Mouse (Mus musculus): ENCODE measurements at regions not wholly inside any gene's neighbourhood (a gene's known extent, or its start where the extent isn't known, plus 50 kb on each side); places are given as distances from the start of the nearest gene placed in this dataset.

DNA sequence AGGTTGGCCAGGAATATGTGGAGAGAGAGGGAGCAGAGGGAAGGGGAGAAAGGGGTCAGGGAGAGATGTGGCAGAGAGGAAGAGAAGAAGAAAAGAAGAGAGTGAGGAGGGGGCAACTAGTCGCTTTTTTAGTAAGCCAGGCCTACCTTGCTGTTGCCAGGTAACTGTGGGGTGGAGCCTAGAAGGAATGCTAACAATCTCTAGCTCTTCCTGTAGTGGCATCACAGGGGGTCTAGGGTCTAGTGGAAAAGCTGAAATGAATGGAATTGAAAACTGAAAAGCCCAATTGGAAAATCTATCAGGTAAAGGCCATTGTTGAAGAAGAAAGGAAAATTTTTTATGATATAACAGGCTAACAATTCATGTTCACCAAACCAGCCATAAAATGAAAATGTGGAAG is 336.5 kb downstream of the Phf14 start:
- no peak for TF ChIP-seq POLR2A (IDR thresholded peaks at IDR 0.05; ENCODE audit: extremely low read depth, insufficient read depth, low read length)
- TF ChIP-seq CTCF (IDR thresholded peaks at IDR 0.05; ENCODE audit: extremely low read depth, insufficient read depth, low read length) = no peak
